Mouse (Mus musculus) ES-Bruce4 (cell line): Measurements from ENCODE around the gene Slc39a2. TPM values are rescaled to one million over a fixed set of nuclear protein-coding genes. Genes with fewer than 3 reads are reported as not detected.
A peak's percentile ranks its signal among the peaks of the same experiment; 100 is the strongest.
"Not testable (repeated sequence)": the region's sequence is repeated elsewhere in the genome, so short reads cannot be mapped to it uniquely, and the experiment has no call there.

Experiments
- H3K27ac ChIP-seq: 2 replicates; pipeline ENCODE4 v1.5.1; 2012; ENCODE audit warnings: low read length, inconsistent platforms; ENCODE audit not compliant: insufficient read depth
- H3K27me3 ChIP-seq: 2 replicates; pipeline ENCODE4 v1.6.1; 2012; ENCODE audit warnings: mild to moderate bottlenecking, low read length, inconsistent platforms; ENCODE audit not compliant: control insufficient read depth, poor library complexity, insufficient read depth, severe bottlenecking
- H3K36me3 ChIP-seq: 2 replicates; pipeline ENCODE4 v1.6.1; 2012; ENCODE audit warnings: inconsistent platforms, mild to moderate bottlenecking, low read length, moderate library complexity; ENCODE audit not compliant: control insufficient read depth, poor library complexity, insufficient read depth, severe bottlenecking
- H3K4me1 ChIP-seq: one replicate; pipeline ENCODE4 v1.8.1; 2011; ENCODE audit warnings: low read length; ENCODE audit not compliant: control insufficient read depth, insufficient read depth
- H3K4me3 ChIP-seq: 2 replicates; pipeline ENCODE4 v1.5.1; 2011; ENCODE audit warnings: low read depth, mild to moderate bottlenecking, low read length
- H3K9ac ChIP-seq: 2 replicates; pipeline ENCODE4 v1.6.1; 2012; ENCODE audit warnings: low read depth, mild to moderate bottlenecking, inconsistent platforms; ENCODE audit not compliant: poor library complexity, severe bottlenecking
- H3K9me3 ChIP-seq: replicated peaks from 2 replicates; pipeline ENCODE4 v1.6.1; 2012; ENCODE audit warnings: mild to moderate bottlenecking, low read length, inconsistent platforms; ENCODE audit not compliant: control insufficient read depth, poor library complexity, insufficient read depth, severe bottlenecking
- CTCF ChIP-seq: IDR thresholded peaks from one replicate; pipeline ENCODE4 v1.8.1; 2011; ENCODE audit warnings: low read depth, low read length
- EP300 ChIP-seq: IDR thresholded peaks from 2 replicates; pipeline ENCODE4 v1.6.1; 2011; ENCODE audit warnings: low read depth, low read length; ENCODE audit not compliant: insufficient read depth
- POLR2A ChIP-seq: IDR thresholded peaks from one replicate; pipeline ENCODE4 v1.8.1; 2011; ENCODE audit warnings: low read length; ENCODE audit not compliant: insufficient read depth
- polyA plus RNA-seq: library from polyadenylated mRNA; stranded (reverse); fragments of >200 nt; gene quantifications from 2 replicates; pipeline ENCODE4 v1.2.4, GENCODE M21; 2011; ENCODE audit warnings: low read depth; ENCODE audit not compliant: missing spikeins, insufficient read depth, insufficient read length

The Slc39a2 gene
- 2.7 and 3.3 TPM in 2 replicates for polyA plus RNA-seq

DNA sequence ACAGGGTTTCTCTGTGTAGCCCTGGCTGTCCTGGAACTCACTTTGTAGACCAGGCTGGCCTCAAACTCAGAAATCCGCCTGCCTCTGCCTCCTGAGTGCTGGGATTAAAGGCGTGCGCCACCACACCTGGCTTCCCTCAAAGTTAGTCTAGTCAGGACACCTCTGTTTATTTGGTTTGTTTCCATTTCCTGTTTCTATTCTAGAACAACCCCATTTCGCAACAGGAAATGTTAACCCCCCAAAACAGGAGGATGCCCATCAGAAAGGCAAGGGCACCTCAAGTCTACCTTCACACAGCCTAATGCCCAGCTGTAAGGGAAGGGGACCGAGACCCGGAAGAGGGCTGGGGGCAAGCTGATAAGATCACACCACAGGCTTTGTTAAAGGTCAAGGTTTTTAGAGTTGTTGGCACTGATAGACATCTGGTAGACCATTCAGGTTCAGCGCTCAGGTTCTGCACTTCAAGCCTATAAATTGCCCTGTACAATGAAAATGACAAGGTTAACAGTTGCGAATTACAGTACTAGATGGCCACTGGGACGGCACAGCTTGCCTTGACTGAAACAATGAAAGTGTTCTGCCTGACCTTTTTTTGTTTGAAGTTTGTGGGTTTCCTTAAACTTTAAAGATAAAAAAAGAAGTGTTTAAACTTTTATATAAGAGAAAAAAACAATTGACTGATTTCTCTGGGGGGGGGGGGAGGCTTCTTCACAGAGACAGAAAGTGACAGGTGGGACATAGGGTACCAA lies at the start of gene Slc39a2:
Gene Slc39a2, plus strand, starts transcription at position 699 of the 749 bp plus-strand sequence.
- Histone ChIP-seq H3K9me3 (no peaks in the 10 kb centered on the region), H3K27me3 (no peaks in the 10 kb centered on the region), H3K4me3 (no peak within 1 kb of the TSS), H3K36me3 (peaks cover 36% of the 10 kb centered on the region), H3K27ac (peak within 1 kb of the TSS; percentile 64), H3K9ac (no peak within 1 kb of the TSS), H3K4me1 (peaks cover 3% of the 10 kb centered on the region)
- no peak for TF ChIP-seq POLR2A

- Histone ChIP-seq H3K36me3 (no peaks in the 10 kb centered on the region), H3K9ac (no peak overlapping the region), H3K4me3 (no peak overlapping the region), H3K9me3 (no peaks in the 10 kb centered on the region), H3K27me3 (no peaks in the 10 kb centered on the region), H3K27ac (no peak overlapping the region), H3K4me1 (no peaks in the 10 kb centered on the region)
- TF ChIP-seq EP300 (no peak), CTCF (no peak), POLR2A (no peak)
Observed at GRCm38 (mm10) chr14:51843882-51844281, 48.8 kb upstream of the Slc39a2 start.

DNA sequence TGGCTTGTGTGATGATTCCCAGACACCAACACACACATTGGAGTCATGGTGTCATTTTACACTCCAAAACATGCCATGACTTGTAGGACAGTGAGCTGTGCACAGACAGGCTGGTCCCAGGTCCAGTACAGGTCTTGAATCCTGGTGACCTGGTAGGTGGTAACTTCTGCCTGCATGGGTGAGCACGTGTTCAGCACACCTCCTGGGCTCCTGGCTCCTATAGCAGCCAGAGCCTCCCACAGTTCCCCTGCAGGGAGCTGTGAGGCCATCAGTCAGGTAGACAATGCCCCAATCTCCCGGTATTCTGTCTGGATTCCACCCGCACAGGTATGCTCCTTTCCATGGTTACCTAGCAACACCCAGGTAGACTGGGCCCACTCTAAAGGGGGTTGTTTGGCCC lies 46.1 kb upstream of the Slc39a2 start:
- Histone ChIP-seq H3K27me3 (no peaks in the 10 kb centered on the region), H3K9ac (no peak overlapping the region), H3K27ac (no peak overlapping the region), H3K36me3 (no peaks in the 10 kb centered on the region), H3K9me3 (no peaks in the 10 kb centered on the region), H3K4me1 (no peaks in the 10 kb centered on the region), H3K4me3 (no peak overlapping the region)
- TF ChIP-seq POLR2A = no peak
- no peak for TF ChIP-seq EP300

DNA sequence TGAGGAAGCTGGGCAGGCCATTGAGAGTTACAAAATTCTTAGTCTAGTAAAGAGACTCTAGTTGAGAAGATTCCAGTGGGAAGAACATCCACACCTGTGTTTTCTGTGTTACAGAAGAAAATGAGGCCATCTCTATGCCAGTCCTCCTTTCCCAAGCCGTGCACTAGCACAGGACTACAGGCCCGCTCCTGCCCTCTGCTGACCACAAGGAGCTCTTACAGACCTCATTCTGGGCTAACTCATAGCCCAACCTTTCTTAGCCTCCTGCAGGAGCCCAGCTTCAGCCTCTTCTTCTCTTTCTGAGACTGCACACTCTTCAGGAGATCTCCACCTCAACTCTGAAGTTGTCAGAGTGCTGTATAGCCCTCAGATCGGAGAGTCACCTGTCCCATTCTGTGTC lies 41.7 kb upstream of the Slc39a2 start:
- not testable (repeated sequence) for H3K36me3 ChIP-seq, H3K9me3 ChIP-seq, H3K4me1 ChIP-seq, H3K9ac ChIP-seq, H3K27me3 ChIP-seq, H3K27ac ChIP-seq, H3K4me3 ChIP-seq
- TF ChIP-seq CTCF = peak; percentile 57

DNA sequence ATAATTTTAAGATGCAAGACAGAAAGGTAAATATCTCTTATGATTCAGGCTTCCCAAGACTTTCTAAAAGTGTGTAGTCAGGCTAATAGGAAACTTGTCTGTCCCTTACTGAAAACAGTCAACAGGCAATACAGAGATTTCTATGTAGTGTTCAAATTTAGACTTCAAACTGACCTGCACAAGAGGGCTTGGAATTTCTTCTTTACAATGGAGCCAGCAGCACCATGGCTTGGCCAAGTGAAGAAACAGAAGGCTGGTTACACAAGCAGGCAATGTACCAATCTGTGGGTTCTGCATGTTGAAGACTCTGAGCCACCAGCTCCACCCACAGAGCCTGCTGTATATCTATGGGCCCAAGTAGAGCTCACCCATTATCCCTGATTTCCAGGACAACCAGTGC lies 39.3 kb upstream of the Slc39a2 start, which contains the start of gene Ear6:
Gene Ear6, plus strand, starts transcription at position 301 of the 400 bp plus-strand sequence.
- Histone ChIP-seq H3K36me3 (no peaks in the 10 kb centered on the region), H3K27ac (no peak within 1 kb of the TSS), H3K9me3 (no peaks in the 10 kb centered on the region), H3K4me1 (no peaks in the 10 kb centered on the region), H3K9ac (no peak within 1 kb of the TSS), H3K27me3 (no peaks in the 10 kb centered on the region), H3K4me3 (no peak within 1 kb of the TSS)
- TF ChIP-seq EP300 (no peak), POLR2A (no peak), CTCF (no peak)

DNA sequence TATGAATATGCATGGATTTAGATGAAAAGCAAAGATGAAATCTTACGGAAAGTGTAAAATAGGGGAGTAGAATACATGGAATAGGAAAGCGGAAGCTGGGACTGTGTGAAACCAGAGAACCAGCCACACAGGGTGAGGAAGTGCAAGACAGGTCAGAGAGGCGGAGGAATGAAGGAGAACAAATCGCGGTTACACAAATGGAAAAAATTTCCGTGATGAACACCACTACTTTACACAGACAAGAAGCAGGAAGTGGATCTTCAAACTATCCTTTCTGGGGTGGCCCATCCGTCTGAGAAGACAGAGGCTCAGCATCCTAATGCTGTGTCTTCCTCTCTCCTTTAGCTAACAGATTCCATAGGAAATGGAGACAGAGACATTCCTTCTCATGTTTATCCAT lies 37.4 kb upstream of the Slc39a2 start:
- not testable (repeated sequence) for H3K9ac ChIP-seq

More for the DNA sequence above, 37.4 kb upstream of the Slc39a2 start:
- H3K27ac ChIP-seq, H3K27me3 ChIP-seq, H3K36me3 ChIP-seq, H3K4me3 ChIP-seq, H3K9me3 ChIP-seq, H3K4me1 ChIP-seq: not testable (repeated sequence)
